Mouse (Mus musculus) C2C12 (cell line): ENCODE data around the gene Hnf1b.

Experiments
- CTCF ChIP-seq: IDR thresholded peaks from one replicate; pipeline ENCODE4 v1.5.1; 2011; ENCODE audit not compliant: control insufficient read depth, insufficient read depth, insufficient read length
- MAX ChIP-seq: IDR thresholded peaks from one replicate; pipeline ENCODE4 v1.6.1; 2011; ENCODE audit warnings: mild to moderate bottlenecking, control low read depth
- USF1 ChIP-seq: IDR thresholded peaks from one replicate; pipeline ENCODE4 v1.6.1; 2011; ENCODE audit warnings: low read depth, mild to moderate bottlenecking, control low read depth, moderate library complexity

DNA sequence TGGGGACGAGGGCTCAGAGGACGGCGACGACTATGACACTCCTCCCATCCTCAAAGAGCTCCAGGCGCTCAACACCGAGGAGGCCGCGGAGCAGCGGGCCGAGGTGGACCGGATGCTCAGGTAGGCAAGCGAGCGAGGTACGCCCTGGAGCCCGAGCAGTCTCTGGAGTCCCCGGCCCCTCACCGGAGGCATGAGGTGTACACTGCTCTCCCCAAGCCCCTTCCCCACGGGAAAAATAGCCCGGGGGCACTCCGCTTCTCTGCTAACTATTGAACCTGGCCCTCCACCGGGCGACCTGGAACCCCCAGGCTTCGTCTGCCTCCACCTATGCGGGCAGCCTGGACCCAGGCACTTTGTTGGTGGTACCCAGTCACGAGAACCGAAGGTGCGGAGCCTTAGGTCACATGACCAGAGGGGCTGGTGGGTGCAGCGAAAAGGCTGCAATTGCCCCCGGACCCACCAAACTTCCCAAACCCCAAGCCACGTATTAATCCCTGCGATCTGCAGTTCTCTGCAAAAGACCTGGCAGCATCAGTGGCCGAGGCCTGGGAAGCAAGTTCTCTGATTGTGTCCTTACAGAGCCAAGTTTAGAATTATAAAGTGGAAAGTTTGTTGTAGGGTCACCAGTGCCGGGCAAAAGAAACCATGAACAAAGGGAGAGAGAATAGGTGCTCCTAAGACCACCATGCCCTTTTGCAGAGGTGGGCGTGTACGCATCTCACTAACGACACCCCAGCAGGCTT is 1.6 kb downstream of the Hnf1b start:
- TF ChIP-seq CTCF (no peak), MAX (no peak), USF1 (no peak)
